Mouse (Mus musculus) adrenal gland, postnatal 0 days (tissue): ENCODE measurements around the gene Vmn1r114. TPM values are rescaled to one million over a fixed set of nuclear protein-coding genes. Genes with fewer than 3 reads are reported as not detected.

ENCODE experiments used
- polyA plus RNA-seq: library from polyadenylated mRNA; unstranded; fragments of >200 nt; fragmentation: Nextera tagmentation; extraction: Ambion mirVana; gene quantifications from 2 replicates; pipeline ENCODE4 v1.2.1, GENCODE M21; 2015

The Vmn1r114 gene
- polyA plus RNA-seq: not detected in 2 replicates

GRCm38 (mm10) chr7:20812086-20812485 lies at the start of gene Vmn1r114:
TSS of gene Vmn1r114 (minus strand) at chr7:20812186.

GRCm38 (mm10) chr7:20844885-20845284 lies 32.9 kb upstream of the Vmn1r114 start, which contains the start of gene Vmn1r115:
TSS of gene Vmn1r115 (minus strand) at chr7:20844985.

GRCm38 (mm10) chr7:20786985-20787384 lies 25.0 kb downstream of the Vmn1r114 start, which contains the start of gene Vmn1r113:
TSS of gene Vmn1r113 (plus strand) at chr7:20787285.

GRCm38 (mm10) chr7:20770885-20771284 lies 41.1 kb downstream of the Vmn1r114 start, which contains the start of gene Vmn1r112:
TSS of gene Vmn1r112 (plus strand) at chr7:20771185.

Other genes with a start within 250 kb of the Vmn1r114 start
- not detected in 2 replicates for gene Gm4141, start 235.9 kb downstream of the Vmn1r114 start, polyA plus RNA-seq
- gene Gm4513, start 213.2 kb downstream of the Vmn1r114 start, polyA plus RNA-seq: 0.16 TPM in 1 of 2 replicates, not detected in the other
- gene Vmn1r107, start 143.3 kb downstream of the Vmn1r114 start, polyA plus RNA-seq: not detected in 2 replicates
- gene Vmn1r111, start 109.0 kb downstream of the Vmn1r114 start, polyA plus RNA-seq: not detected in 2 replicates
- gene Gm10668, start 81.6 kb downstream of the Vmn1r114 start, polyA plus RNA-seq: not detected in 2 replicates
- gene Vmn1r112, start 41.0 kb downstream of the Vmn1r114 start, polyA plus RNA-seq: not detected in 2 replicates
- gene Vmn1r113, start 24.9 kb downstream of the Vmn1r114 start, polyA plus RNA-seq: not detected in 2 replicates
- gene Vmn1r115, start 32.8 kb upstream of the Vmn1r114 start, polyA plus RNA-seq: not detected in 2 replicates
- gene Vmn1r116, start 60.1 kb upstream of the Vmn1r114 start, polyA plus RNA-seq: not detected in 2 replicates
- not detected in 2 replicates for gene Vmn1r117, start 71.9 kb upstream of the Vmn1r114 start, polyA plus RNA-seq
- gene Vmn1r118, start 100.2 kb upstream of the Vmn1r114 start, polyA plus RNA-seq: not detected in 2 replicates
- not detected in 2 replicates for gene Vmn1r119, start 200.3 kb upstream of the Vmn1r114 start, polyA plus RNA-seq
- not detected in 2 replicates for gene Vmn1r120, start 241.6 kb upstream of the Vmn1r114 start, polyA plus RNA-seq